Mouse (Mus musculus) neural tube, embryonic 15.5 days (tissue): ENCODE measurements around the gene Tnik. TPM values are rescaled to one million over a fixed set of nuclear protein-coding genes. Genes with fewer than 3 reads are reported as not detected.

Experiments used
- microRNA-seq: library from miRNA; unstranded; fragments of <30 nt; microRNA quantifications from one replicate; pipeline ENCODE4, GENCODE M21; 2017
- polyA plus RNA-seq: library from polyadenylated mRNA; unstranded; fragments of >200 nt; fragmentation: Nextera tagmentation; extraction: Ambion mirVana; gene quantifications from 2 replicates; pipeline ENCODE4 v1.2.1, GENCODE M21; 2015

Tnik gene
- polyA plus RNA-seq, 1 experiment from 2014 or later: 67.3 TPM

Small RNA genes within 50 kb of the gene (microRNA-seq; reads per million reads assigned to microRNA genes)
- not detected for gene Mir466q
